Mouse (Mus musculus): ENCODE data around the gene Olfr1265.

The Olfr1265 gene

DNA sequence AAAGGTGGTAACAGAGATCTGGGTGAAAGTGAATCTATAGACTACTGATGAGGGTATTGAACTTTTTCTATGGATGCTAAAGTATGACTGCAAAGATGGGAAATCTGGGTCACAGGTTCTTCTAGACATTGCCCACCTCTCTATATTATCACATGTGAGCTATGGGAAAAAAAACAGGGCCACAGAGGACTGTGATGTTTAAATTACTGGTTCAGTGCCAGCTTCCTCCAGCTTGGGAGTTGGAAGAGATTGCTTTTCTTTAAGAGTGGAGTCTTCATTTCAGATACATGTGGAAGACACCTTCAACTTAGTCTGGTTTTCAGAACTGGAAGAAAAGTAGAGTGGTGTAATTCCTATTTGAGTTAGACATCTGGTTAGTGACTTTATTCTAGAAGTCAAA lies at the start of gene Olfr1265:
Olfr1265 (plus strand) TSS at position 301 of the 400 bp plus-strand sequence.
- DNase-seq (ENCODE audit: extremely low read depth, low read depth, low spot score): no peak

- DNase-seq (ENCODE audit: extremely low read depth, low read depth, low spot score): no peak
These were observed 44.2 kb upstream of the Olfr1265 start, which contains the start of gene Olfr1261 for GRCm38 (mm10) chr2:89990921-89991320. Olfr1261 (plus strand) TSS chr2:89991221.

GRCm38 (mm10) chr2:89999845-90000244 lies 35.3 kb upstream of the Olfr1265 start, which contains the start of gene Olfr1262:
Olfr1262 (plus strand) TSS chr2:90000145.
- no peak for DNase-seq (ENCODE audit: extremely low read depth, low read depth, low spot score)

DNA sequence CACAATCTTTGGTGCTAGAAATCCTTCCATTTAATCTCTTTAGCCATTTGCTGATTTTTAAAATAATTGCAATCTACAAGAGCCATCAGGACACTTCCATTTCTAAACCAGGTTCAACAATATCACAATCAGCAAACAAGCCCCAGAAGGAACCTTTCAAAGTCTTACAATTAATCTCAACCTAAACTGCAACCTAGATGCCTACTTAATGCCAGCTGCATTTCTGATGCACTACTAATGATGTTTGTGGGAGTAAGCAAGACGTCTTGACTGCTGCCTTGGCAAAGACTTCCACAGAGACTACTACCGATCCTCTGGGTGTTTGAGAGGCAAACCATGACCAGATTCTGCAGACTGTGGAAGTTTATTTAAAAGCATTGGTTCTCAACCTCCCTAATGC lies 23.3 kb upstream of the Olfr1265 start, which contains the start of gene Olfr1263:
Olfr1263 (plus strand) TSS at position 301 of the 400 bp plus-strand sequence.
- DNase-seq (ENCODE audit: extremely low read depth, low read depth, low spot score): no peak

GRCm38 (mm10) chr2:90025477-90025876 lies 9.7 kb upstream of the Olfr1265 start, which contains the start of gene Olfr1264:
Olfr1264 (minus strand) TSS chr2:90025577.
- no peak for DNase-seq (ENCODE audit: extremely low read depth, low read depth, low spot score)

- no peak for DNase-seq (ENCODE audit: extremely low read depth, low read depth, low spot score)
These were observed 28.4 kb downstream of the Olfr1265 start, which contains the start of gene Olfr140 for GRCm38 (mm10) chr2:90063494-90063893. Olfr140 (minus strand) TSS chr2:90063594.

DNA sequence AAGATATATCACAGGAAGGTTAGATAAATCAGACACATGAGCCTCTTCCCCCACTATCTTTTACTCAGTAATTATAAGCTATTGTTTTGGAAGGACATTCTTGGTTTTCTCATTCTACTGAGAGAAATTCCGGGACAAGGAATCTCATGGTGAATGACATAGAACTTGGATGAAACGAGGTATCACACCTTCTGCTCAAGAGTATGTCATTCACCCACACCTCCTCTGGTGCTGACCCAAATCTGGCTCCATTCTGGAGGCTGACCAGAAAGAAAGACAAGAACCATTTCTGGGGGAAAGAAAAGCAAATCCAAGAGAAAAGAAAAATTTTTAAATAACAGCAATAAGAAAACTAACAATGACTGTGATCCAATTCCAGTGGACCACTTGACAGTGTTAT lies 34.9 kb downstream of the Olfr1265 start:
- DNase-seq (ENCODE audit: extremely low read depth, low read depth, low spot score): no peak
